Mouse (Mus musculus): ENCODE results near the gene Atp6v0b.

Gene Atp6v0b

GRCm38 (mm10) chr4:117834845-117835530 lies 52.1 kb downstream of the Atp6v0b start:
- DNase-seq = peak; percentile 71

- peak; percentile 33 for DNase-seq
These were observed 52.7 kb downstream of the Atp6v0b start, which contains the start of gene Slc6a9 for GRCm38 (mm10) chr4:117834457-117834844. Gene Slc6a9 (plus strand): TSS chr4:117834506.

All from cerebellum, adult 9-11 months (tissue).